Mouse (Mus musculus) liver, postnatal 0 days (tissue): ENCODE results near the gene Hace1. TPM values are rescaled to one million over a fixed set of nuclear protein-coding genes. Genes with fewer than 3 reads are reported as not detected.

Source experiments
- ATAC-seq: fragments of 200-750 bp; cut with Nextera tagmentation; 2 replicates; pipeline ENCODE4 v1.8.0; 2017; ENCODE audit warnings: mild to moderate bottlenecking, moderate library complexity
- DNase-seq: peaks from one replicate; pipeline ENCODE4 v3.0.0-alpha.2; 2016
- H3K27ac ChIP-seq: fragments of 300-500 bp; sonication (generic); 2 replicates; pipeline ENCODE4 v1.5.1; 2014; ENCODE audit warnings: antibody characterized with exemption, moderate library complexity, mild to moderate bottlenecking, low read depth
- H3K27me3 ChIP-seq: fragments of 300-500 bp; sonication (generic); 2 replicates; pipeline ENCODE4 v1.6.1; 2014; ENCODE audit warnings: low read length, control low read depth, mixed read lengths; ENCODE audit not compliant: insufficient read depth
- H3K36me3 ChIP-seq: fragments of 300-500 bp; sonication (generic); replicated peaks from 2 replicates; pipeline ENCODE4 v1.6.1; 2014; ENCODE audit warnings: mild to moderate bottlenecking, control low read depth, low read length, moderate library complexity, mixed read lengths; ENCODE audit not compliant: insufficient read depth
- H3K4me1 ChIP-seq: fragments of 300-500 bp; sonication (generic); 2 replicates; pipeline ENCODE4 v1.6.1; 2014; ENCODE audit warnings: antibody characterized with exemption, mild to moderate bottlenecking, control low read depth; ENCODE audit not compliant: insufficient read depth
- H3K4me2 ChIP-seq: fragments of 300-500 bp; sonication (generic); 2 replicates; pipeline ENCODE4 v1.6.1; 2014; ENCODE audit warnings: low read depth, mild to moderate bottlenecking, low read length, moderate library complexity, mixed read lengths
- H3K4me3 ChIP-seq: fragments of 300-500 bp; sonication (generic); 2 replicates; pipeline ENCODE4 v1.5.1; 2014; ENCODE audit warnings: low read depth, low read length
- H3K9ac ChIP-seq: fragments of 300-500 bp; sonication (generic); replicated peaks from 2 replicates; pipeline ENCODE4 v1.6.1; 2014; ENCODE audit warnings: mild to moderate bottlenecking, moderate library complexity
- H3K9me3 ChIP-seq: fragments of 300-500 bp; sonication (generic); 2 replicates; pipeline ENCODE4 v1.6.1; 2016; ENCODE audit warnings: mild to moderate bottlenecking, control low read depth, low read length, mixed read lengths
- CTCF ChIP-seq: sonication (generic); IDR thresholded peaks from 2 replicates; pipeline ENCODE4 v1.5.1; 2016; ENCODE audit warnings: antibody characterized with exemption, low read depth
- EP300 ChIP-seq: IDR thresholded peaks from 2 replicates; pipeline ENCODE4 v1.6.1; 2016; ENCODE audit warnings: antibody characterized with exemption, low read depth, mild to moderate bottlenecking
- WGBS: fragments of 180-500 bp; shearing (Covaris S2); extraction: QIAGEN DNeasy Blood & Tissue Kit; methylation state at CpG from one replicate; pipeline ENCODE4 v1.1.7; 2014; ENCODE audit not compliant: insufficient replicate concordance; 5-methylcytosine and 5-hydroxymethylcytosine counted together
- microRNA-seq: library from miRNA; unstranded; fragments of <30 nt; microRNA quantifications from one replicate; pipeline ENCODE4, GENCODE M21; 2016
- polyA plus RNA-seq: library from polyadenylated mRNA; unstranded; fragments of >200 nt; fragmentation: Nextera tagmentation; extraction: Ambion mirVana; gene quantifications from 2 replicates; pipeline ENCODE4 v1.2.1, GENCODE M21; 2015

Gene Hace1
- polyA plus RNA-seq, 1 experiment from 2014 or later = 15.8 TPM

- no peaks in the 10 kb centered on the region for H3K27me3 ChIP-seq
- H3K36me3 ChIP-seq = no peaks in the 10 kb centered on the region
- ATAC-seq = no peak
- TF ChIP-seq EP300 = no peak
- TF ChIP-seq CTCF = no peak
- WGBS = 86% methylated on average over 4 of the region's 4 CpGs
- no peak for DNase-seq
- H3K27ac ChIP-seq = no peak overlapping the region
- no peaks in the 10 kb centered on the region for H3K9me3 ChIP-seq
- no peaks in the 10 kb centered on the region for H3K4me1 ChIP-seq
- H3K4me2 ChIP-seq = no peak overlapping the region
- no peak overlapping the region for H3K4me3 ChIP-seq
- no peak overlapping the region for H3K9ac ChIP-seq
Observed at GRCm38 (mm10) chr10:45711348-45711747, 133.7 kb downstream of the Hace1 start.

Small RNA genes lying within 50 kb of the gene (microRNA-seq; reads per million reads assigned to microRNA genes)
- not detected for gene Gm27731

Other genes starting within 250 kb of the Hace1 start
- 0.05 and 0.11 TPM in 2 replicates for gene Bves, start 242.1 kb upstream of the Hace1 start, polyA plus RNA-seq
- gene Lin28b, start 91.4 kb upstream of the Hace1 start, polyA plus RNA-seq = 1.2 TPM in 2 replicates